Mouse (Mus musculus) hindbrain, embryonic 12.5 days (tissue): ENCODE data around the gene Adgrf1. TPM values are rescaled to one million over a fixed set of nuclear protein-coding genes. Genes with fewer than 3 reads are reported as not detected.

ENCODE experiments used
- ATAC-seq: fragments of 200-750 bp; cut with Nextera tagmentation; 2 replicates; pipeline ENCODE4 v1.8.0; 2017; ENCODE audit warnings: moderate TSS enrichment; ENCODE audit not compliant: low FRiP score
- H3K27ac ChIP-seq: fragments of 300-500 bp; sonication (generic); 2 replicates; pipeline ENCODE4 v1.5.1; 2016; ENCODE audit warnings: mild to moderate bottlenecking
- H3K27me3 ChIP-seq: fragments of 300-500 bp; sonication (generic); 2 replicates; pipeline ENCODE4 v1.6.1; 2016; ENCODE audit warnings: mild to moderate bottlenecking
- H3K36me3 ChIP-seq: fragments of 300-500 bp; sonication (generic); 2 replicates; pipeline ENCODE4 v1.6.1; 2016; ENCODE audit warnings: mild to moderate bottlenecking
- H3K4me1 ChIP-seq: fragments of 300-500 bp; sonication (generic); 2 replicates; pipeline ENCODE4 v1.6.1; 2016
- H3K4me2 ChIP-seq: fragments of 300-500 bp; sonication (generic); replicated peaks from 2 replicates; pipeline ENCODE4 v1.6.1; 2016; ENCODE audit warnings: mild to moderate bottlenecking
- H3K4me3 ChIP-seq: fragments of 300-500 bp; sonication (generic); 2 replicates; pipeline ENCODE4 v1.5.1; 2016; ENCODE audit warnings: mild to moderate bottlenecking
- H3K9ac ChIP-seq: fragments of 300-500 bp; sonication (generic); 2 replicates; pipeline ENCODE4 v1.6.1; 2016; ENCODE audit warnings: mild to moderate bottlenecking, moderate library complexity
- H3K9me3 ChIP-seq: fragments of 300-500 bp; sonication (generic); replicated peaks from 2 replicates; pipeline ENCODE4 v1.6.1; 2016; ENCODE audit warnings: mild to moderate bottlenecking
- WGBS: fragments of 180-500 bp; shearing (Covaris S2); methylation state at CpG from one replicate; pipeline ENCODE4 v1.1.7; 2016; 5-methylcytosine and 5-hydroxymethylcytosine counted together
- polyA plus RNA-seq: library from polyadenylated mRNA; unstranded; fragments of >200 nt; fragmentation: Nextera tagmentation; extraction: Ambion mirVana; gene quantifications from 2 replicates; pipeline ENCODE4 v1.2.1, GENCODE M21; 2016

The Adgrf1 gene
- polyA plus RNA-seq, 1 experiment from 2014 or later: not detected

DNA sequence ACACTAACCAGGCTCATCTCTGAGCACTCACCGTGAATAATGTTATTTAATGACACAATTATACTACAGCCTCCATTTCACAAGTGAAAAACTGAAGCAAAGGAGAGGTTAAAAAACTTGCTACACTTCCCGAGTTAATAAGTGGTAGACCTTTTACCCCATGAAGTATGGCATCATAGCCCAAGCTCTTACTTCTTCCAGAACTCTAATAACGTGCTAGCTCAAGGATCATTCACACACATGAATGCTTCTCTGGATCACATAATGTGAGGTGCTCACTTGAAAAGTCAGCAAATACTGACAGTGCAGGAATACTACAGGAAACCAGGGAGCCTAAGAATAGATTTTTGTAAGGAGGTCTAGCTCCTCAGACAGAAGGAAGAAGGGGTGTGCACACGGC, 102.5 kb downstream of the Adgrf1 start:
- Histone ChIP-seq H3K4me2 (no peak overlapping the region), H3K9ac (no peak overlapping the region), H3K36me3 (no peaks in the 10 kb centered on the region), H3K27me3 (no peaks in the 10 kb centered on the region), H3K4me1 (no peaks in the 10 kb centered on the region), H3K9me3 (no peaks in the 10 kb centered on the region), H3K4me3 (no peak overlapping the region), H3K27ac (no peak overlapping the region)
- ATAC-seq: no peak
- WGBS: 76% methylated on average over 4 of the region's 4 CpGs

DNA sequence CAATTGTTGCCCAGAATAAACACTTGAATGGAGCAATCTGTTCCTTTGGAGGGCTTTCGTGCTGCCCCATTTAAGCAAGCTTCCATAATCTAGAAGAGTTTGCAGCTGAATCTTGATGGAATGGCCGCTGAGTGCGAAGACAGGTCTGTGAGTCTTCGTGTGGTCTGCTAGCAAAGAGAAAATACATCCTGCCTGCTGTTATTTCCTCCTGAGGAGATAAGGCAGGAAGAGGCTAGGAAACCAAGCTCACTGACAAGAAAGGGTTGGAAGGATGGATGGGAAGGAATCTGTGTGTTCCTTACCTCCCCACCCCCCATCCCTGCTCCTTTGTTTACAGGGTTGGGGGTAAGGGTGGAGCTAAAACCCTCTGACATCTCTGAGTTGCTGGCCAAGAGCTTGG, 103.9 kb downstream of the Adgrf1 start:
- ATAC-seq: no peak
- H3K9me3 ChIP-seq: no peaks in the 10 kb centered on the region
- no peak overlapping the region for H3K27ac ChIP-seq
- no peaks in the 10 kb centered on the region for H3K27me3 ChIP-seq
- H3K4me1 ChIP-seq: no peaks in the 10 kb centered on the region
- WGBS: 62% methylated on average over 4 of the region's 4 CpGs
- H3K9ac ChIP-seq: no peak overlapping the region
- H3K4me2 ChIP-seq: no peak overlapping the region
- no peaks in the 10 kb centered on the region for H3K36me3 ChIP-seq
- no peak overlapping the region for H3K4me3 ChIP-seq

Other genes with a start within 250 kb of the Adgrf1 start
- 11.4 and 13.2 TPM in 2 replicates for gene Adgrf5, start 90.1 kb downstream of the Adgrf1 start, polyA plus RNA-seq
- gene Mep1a, start 232.5 kb downstream of the Adgrf1 start, polyA plus RNA-seq: not detected in 2 replicates